Mouse (Mus musculus) frontal cortex, adult 2 months (tissue): ENCODE results near the gene Gdf9. TPM values are rescaled to one million over a fixed set of nuclear protein-coding genes. Genes with fewer than 3 reads are reported as not detected.

Experiments
- DNase-seq, 2 experiments: peaks; one replicate each; pipeline ENCODE4 v3.0.0; 2022; ENCODE audit warnings: low spot score in 1 of 2; ENCODE audit errors: extremely low spot score in 1 of 2
- polyA plus RNA-seq: library from polyadenylated mRNA; depleted of rRNA; stranded (reverse); fragments of >200 nt; gene quantifications from 2 replicates; pipeline ENCODE4 v1.2.3, GENCODE M21; 2012

The Gdf9 gene
- polyA plus RNA-seq, 1 experiment, result 1.9 TPM

- no peak for DNase-seq
Measured at GRCm38 (mm10) chr11:53443861-53444260, 13.0 kb downstream of the Gdf9 start.

GRCm38 (mm10) chr11:53445562-53445961 is 14.7 kb downstream of the Gdf9 start:
- no peak for DNase-seq

GRCm38 (mm10) chr11:53446183-53446582 is 15.4 kb downstream of the Gdf9 start:
- no peak for DNase-seq

GRCm38 (mm10) chr11:53447996-53448395 is 17.2 kb downstream of the Gdf9 start:
- no peak for DNase-seq

GRCm38 (mm10) chr11:53448529-53448928 is 17.7 kb downstream of the Gdf9 start:
- no peak for DNase-seq

GRCm38 (mm10) chr11:53450070-53450705 is 19.4 kb downstream of the Gdf9 start:
- no peak for DNase-seq

- DNase-seq, result no peak
Measured at GRCm38 (mm10) chr11:53451361-53451760, 20.5 kb downstream of the Gdf9 start.

- no peak for DNase-seq
Measured at GRCm38 (mm10) chr11:53452396-53452795, 21.6 kb downstream of the Gdf9 start.

GRCm38 (mm10) chr11:53453031-53453430 is 22.2 kb downstream of the Gdf9 start:
- DNase-seq, result no peak

GRCm38 (mm10) chr11:53456474-53457371 is 25.9 kb downstream of the Gdf9 start, which contains the start of the genes Gm10447 and Shroom1:
TSS of gene Gm10447 (minus strand) at chr11:53457110.
TSS of gene Shroom1 (plus strand) at chr11:53457205.
- DNase-seq, result no peak

GRCm38 (mm10) chr11:53457372-53457954 is 26.6 kb downstream of the Gdf9 start:
- DNase-seq, result no peak

GRCm38 (mm10) chr11:53458996-53459395 is 28.2 kb downstream of the Gdf9 start:
- DNase-seq, result no peak

- no peak for DNase-seq
Measured at GRCm38 (mm10) chr11:53460192-53460591, 29.4 kb downstream of the Gdf9 start.

- DNase-seq, result no peak
Measured at GRCm38 (mm10) chr11:53461727-53462126, 30.9 kb downstream of the Gdf9 start.

- peak in 1 of 2 experiments; percentile 77 for DNase-seq
Measured at GRCm38 (mm10) chr11:53463551-53464424, 33.0 kb downstream of the Gdf9 start.

GRCm38 (mm10) chr11:53466231-53466971 is 35.6 kb downstream of the Gdf9 start:
- DNase-seq, result peak in 1 of 2 experiments; percentile 90

GRCm38 (mm10) chr11:53469294-53469967 is 38.6 kb downstream of the Gdf9 start:
- DNase-seq, result no peak

- peak; percentile 86 to 98 for DNase-seq
Measured at GRCm38 (mm10) chr11:53469968-53470695, 39.3 kb downstream of the Gdf9 start, which contains the start of gene Gm9837. TSS of gene Gm9837 (minus strand) at chr11:53470479.
